Mouse (Mus musculus) MEL (cell line): ENCODE data around the gene Actr2.

ENCODE experiments used
- BHLHE40 ChIP-seq: IDR thresholded peaks from 2 replicates; pipeline ENCODE4 v1.6.1; 2012; ENCODE audit warnings: low read depth, mild to moderate bottlenecking, inconsistent platforms, low read length, improper control_type of control experiment, borderline replicate concordance
- CHD1 ChIP-seq: IDR thresholded peaks from 2 replicates; pipeline ENCODE4 v1.6.1; 2012; ENCODE audit warnings: low read depth, mild to moderate bottlenecking, inconsistent platforms, low read length, improper control_type of control experiment
- CTCF ChIP-seq, 3 experiments: IDR thresholded peaks in 2 of 3; conservative IDR thresholded peaks in 1 of 3; 2 replicates each; pipeline ENCODE4 v1.5.1; 2011 to 2012; ENCODE audit warnings: low read length in 3 of 3, low read depth in 2 of 3, mild to moderate bottlenecking in 2 of 3, improper control_type of control experiment in 1 of 3, inconsistent platforms in 1 of 3, mixed read lengths in 1 of 3, moderate library complexity in 1 of 3; ENCODE audit not compliant: control insufficient read depth in 1 of 3, insufficient read depth in 1 of 3, poor library complexity in 1 of 3, severe bottlenecking in 1 of 3
- MAFK ChIP-seq: IDR thresholded peaks from 2 replicates; pipeline ENCODE4 v1.6.1; 2011; ENCODE audit warnings: low read depth, mild to moderate bottlenecking, low read length, improper control_type of control experiment, borderline replicate concordance
- MAX ChIP-seq: IDR thresholded peaks from 2 replicates; pipeline ENCODE4 v1.6.1; 2011; ENCODE audit warnings: low read length, improper control_type of control experiment
- POLR2A ChIP-seq, 2 experiments: IDR thresholded peaks; 2 replicates each; pipeline ENCODE4 v1.6.1; 2011 to 2012; ENCODE audit warnings: low read length in 2 of 2, mild to moderate bottlenecking in 2 of 2, control low read depth in 1 of 2, improper control_type of control experiment in 1 of 2, low read depth in 1 of 2, moderate library complexity in 1 of 2; ENCODE audit not compliant: control insufficient read depth in 1 of 2, insufficient read depth in 1 of 2, poor library complexity in 1 of 2

- TF ChIP-seq MAX (no peak), CTCF (IDR thresholded peaks at IDR 0.05 in 2 of 3, conservative IDR thresholded peaks at IDR 0.05 in 1 of 3; ENCODE audit: control insufficient read depth in 1 of 3, insufficient read depth in 1 of 3, low read depth in 2 of 3, low read length in 3 of 3, poor library complexity in 1 of 3, severe bottlenecking in 1 of 3) (no peak), BHLHE40 (no peak), POLR2A (IDR thresholded peaks at IDR 0.05; ENCODE audit: control insufficient read depth in 1 of 2, insufficient read depth in 1 of 2, low read depth in 1 of 2, low read length in 2 of 2, poor library complexity in 1 of 2) (no peak), CHD1 (no peak), MAFK (no peak)
These were observed 29.8 kb upstream of the Actr2 start for GRCm38 (mm10) chr11:20142516-20142915.
